Mouse (Mus musculus) left cerebral cortex, adult 9 months (tissue): ENCODE measurements around the gene Mapk8.
"Not testable (repeated sequence)": the region's sequence is repeated elsewhere in the genome, so short reads cannot be mapped to it uniquely, and the experiment has no call there.

Source experiments
- DNase-seq, 2 experiments: peaks; one replicate each; pipeline ENCODE4 v3.0.0; 2022; ENCODE audit warnings: low spot score in 2 of 2

Mapk8 gene

DNA sequence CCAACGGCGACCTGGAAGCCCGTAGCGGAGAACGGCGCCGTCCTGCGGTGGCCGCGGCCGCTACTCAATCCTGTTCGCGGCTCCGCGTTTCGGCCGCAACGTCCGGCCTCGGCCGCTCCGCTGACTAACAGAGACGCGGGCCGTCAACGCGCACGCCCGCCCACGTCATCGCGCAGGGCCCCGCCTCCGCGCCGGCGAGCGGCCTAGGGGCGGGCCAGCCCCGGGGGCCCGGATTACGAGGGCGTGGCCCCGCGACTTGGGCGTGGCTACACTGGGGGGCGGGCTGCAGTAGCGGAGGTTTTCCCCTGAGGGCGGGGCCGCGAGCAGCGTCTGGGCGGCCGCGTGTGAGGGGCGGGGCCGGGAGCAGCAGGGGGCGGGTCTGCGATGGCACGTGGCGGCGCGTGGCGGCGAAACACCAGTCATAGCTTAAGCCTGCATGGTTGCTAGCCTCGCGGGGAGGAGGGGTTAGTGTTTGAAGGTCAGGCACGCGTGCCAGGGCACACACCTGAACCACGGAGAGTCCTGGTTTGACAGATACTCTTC, at the start of gene Mapk8:
TSS of gene Mapk8 (minus strand) at position 132 of the 543 bp plus-strand sequence.
- peak; percentile 87 to 96 for DNase-seq

DNA sequence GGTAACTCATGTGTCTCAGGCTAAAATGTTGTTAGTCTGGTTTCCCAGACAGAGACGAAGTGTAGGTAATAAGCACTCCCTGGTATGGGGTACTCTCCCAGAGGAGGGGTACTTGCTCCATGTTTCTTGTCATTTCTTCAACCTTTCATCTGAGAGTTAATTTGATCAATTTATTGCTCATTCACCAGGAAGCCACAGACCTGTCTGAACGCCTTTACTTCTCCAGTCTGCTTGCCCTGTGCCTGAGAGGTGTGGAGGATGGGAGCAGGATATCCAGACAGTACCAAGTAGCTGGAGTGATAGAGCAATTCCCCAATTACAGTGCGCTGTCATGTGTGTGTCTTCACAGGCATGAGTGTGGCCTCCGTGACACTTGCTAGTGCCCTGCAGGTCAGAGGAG, 48.3 kb upstream of the Mapk8 start:
- DNase-seq, result no peak

DNA sequence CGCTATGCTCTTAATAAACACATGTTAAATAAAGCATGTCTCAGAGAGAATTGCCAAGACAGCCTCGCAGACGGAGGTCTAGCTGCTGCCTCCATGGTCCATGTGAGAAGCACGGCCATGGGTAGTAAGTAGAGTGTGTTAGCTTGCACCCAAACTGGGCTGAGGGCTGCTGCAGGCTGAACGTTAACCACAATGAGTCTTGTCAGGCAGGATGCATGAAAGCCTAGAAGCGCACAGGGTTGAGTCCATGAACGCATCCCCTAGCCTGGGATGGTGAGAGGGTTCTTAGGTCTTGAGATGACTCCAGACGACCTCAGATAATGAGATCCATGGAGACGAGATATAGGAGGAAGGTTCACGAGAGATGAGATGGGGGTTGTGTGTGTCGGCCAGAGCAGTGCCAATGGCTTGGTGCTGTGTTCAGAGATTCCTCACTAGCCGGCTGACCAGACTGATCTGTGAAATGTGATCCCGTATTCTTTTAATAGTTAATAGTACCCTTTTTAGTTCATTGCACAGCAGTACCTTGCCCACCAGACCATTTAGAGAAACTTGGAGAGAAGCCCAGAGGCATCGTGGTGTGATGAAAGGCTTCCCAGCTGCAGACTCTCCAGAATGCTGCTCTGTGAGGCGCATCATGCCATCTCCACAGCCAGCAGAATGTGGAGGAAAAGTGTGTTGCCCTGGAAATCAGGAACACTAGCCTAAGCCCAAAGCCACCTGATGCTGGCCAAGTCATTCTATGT, 41.0 kb upstream of the Mapk8 start:
- no peak for DNase-seq

DNA sequence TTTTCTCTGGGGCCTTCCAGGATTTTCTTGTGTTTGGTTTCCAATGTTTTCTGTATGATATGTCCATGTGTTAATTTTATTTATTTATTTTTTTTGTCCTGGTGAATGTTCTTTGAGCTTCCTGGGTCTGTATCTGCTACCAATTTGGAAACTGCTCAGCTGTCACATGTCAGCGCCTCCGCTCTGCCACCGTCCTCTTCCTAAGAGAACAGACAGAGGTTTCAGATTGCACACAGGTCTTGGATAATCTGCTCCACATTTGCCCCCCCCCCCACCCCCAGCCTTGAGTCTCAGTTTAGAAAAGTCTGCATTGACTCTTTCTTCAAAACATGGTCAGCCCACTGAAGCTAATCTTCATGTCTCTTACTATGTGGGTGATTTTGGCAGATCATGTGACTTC, 35.0 kb upstream of the Mapk8 start:
- no peak for DNase-seq

DNA sequence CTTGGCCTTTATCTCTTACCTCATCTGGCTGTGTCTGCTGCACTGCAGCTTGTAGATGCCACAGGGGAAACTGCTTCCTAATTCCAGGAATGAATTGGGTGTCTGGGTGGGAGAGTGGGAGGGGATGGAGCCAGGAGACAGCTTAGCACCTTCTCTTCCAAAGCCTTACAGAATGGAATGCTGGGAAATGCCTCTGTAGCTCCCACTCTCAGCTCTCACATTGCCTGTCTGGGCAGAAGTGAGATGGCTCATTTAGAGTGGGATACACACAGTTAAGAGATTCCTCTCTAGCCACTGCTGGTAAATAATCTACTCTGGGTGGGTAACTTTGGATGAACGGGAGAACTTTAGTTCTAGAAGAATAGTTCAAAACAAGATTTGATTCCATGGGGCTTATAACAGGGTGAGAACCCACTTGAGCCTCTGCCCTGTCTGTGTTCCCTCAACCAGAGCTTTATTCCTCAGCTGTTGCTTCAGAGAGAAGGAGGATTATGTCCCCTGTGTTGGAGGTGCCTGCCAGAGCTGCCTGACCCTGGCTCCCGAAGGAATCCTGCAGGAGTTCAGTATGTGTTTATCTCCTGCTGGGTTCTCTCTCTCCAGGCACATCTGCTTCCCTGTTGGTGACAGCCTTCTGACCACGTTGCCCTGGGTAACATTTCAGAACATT, 29.3 kb upstream of the Mapk8 start:
- peak in 1 of 2 experiments; percentile 16 for DNase-seq

DNA sequence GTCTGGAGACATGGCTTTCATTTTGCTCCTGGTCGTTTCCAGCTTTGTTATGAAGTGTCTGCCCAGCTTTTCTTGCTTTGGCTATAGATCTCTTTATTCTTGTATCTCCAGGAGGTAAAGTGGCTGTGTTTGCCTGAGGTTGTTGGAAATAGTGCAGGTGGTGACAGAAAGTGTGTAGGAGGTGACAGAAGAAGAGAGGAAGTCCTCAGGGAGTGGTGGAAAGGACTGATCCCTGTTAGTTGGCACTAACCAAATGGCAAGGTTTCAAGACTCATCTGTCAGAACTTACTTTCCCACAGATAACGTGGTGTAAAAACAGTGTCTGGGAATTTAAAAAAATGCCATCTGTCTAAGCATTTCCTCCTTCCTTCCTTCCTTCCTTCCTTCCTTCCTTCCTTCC, 27.5 kb upstream of the Mapk8 start:
- DNase-seq, result peak; percentile 40 to 74

DNA sequence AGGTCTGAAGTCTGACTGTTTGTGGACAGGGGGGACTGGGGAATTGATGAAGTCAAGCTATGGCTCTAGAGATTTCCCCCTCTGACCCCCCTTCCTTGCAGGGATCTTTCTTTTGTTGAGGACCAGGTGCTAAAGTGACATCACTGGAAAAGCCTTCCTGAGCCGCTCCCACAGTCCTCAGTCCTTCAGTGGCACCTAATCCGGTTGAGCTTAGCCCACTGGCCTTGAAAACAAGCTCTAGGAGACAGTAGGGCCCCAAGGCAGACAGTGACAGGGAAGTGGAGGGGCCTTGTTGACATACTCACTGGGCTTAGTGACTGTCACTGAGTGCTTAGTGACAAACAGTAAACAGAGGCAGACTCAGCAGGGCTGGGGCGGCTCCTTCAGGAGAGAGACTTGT, 24.4 kb upstream of the Mapk8 start, which contains the start of gene Frmpd2:
TSS of gene Frmpd2 (plus strand) at position 366 of the 400 bp plus-strand sequence.
- no peak for DNase-seq

DNA sequence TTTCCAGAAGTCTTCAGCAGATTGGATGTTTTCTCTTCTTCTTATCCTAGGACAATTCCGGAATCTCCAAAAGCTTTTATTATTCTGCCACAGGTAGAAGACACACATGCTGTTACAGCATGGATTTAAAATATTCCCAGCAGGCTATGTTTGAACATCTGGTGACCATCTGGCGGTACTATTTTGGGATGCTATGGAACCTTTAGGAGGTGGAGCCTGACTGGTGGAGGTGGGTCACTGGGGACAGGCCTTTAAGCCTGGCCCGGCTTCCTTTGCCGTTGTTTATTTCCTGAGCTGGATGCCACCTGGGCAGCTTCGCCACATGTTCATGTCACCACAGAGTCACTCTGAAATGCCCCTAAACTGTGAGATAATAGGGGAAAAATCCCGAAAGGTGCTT, 20.8 kb upstream of the Mapk8 start:
- no peak for DNase-seq

DNA sequence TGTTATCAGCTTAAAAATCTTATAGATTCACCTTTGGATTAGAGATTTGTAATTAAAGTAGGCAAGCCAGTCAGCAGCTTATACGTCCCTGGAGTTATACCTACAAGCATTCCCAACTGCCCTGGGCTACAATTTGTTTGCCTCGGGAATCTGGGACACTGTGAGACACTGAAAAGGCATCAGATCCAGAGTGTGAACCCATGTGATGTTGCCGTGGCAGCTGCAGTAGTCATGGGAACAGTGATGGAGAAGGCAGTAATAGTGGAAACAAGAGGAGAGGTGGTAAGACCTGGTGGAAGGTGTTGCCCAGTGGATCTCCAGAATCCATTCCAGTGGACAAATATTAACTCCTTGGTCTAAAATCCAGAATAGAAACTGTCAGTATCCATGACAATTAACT, 16.7 kb upstream of the Mapk8 start:
- no peak for DNase-seq

DNA sequence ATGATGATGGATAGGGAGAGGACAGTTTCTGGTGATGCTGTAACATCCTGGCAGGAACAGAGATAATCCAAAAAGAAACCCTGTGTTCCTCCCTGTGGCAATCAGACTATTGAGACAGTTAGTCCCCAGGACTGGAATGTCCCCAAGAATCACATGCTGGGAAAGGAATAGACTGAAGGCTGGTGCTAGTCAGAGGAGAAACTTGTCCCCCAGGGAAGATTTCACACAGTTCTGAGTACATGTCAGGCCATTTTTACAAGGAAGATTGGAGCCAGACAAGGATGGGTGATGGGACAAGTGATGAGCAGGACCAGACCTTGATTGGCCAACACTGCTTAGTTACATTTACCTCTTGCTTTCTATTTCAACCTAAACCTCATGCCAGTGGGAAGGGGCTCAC, 3.4 kb upstream of the Mapk8 start:
- no peak for DNase-seq

DNA sequence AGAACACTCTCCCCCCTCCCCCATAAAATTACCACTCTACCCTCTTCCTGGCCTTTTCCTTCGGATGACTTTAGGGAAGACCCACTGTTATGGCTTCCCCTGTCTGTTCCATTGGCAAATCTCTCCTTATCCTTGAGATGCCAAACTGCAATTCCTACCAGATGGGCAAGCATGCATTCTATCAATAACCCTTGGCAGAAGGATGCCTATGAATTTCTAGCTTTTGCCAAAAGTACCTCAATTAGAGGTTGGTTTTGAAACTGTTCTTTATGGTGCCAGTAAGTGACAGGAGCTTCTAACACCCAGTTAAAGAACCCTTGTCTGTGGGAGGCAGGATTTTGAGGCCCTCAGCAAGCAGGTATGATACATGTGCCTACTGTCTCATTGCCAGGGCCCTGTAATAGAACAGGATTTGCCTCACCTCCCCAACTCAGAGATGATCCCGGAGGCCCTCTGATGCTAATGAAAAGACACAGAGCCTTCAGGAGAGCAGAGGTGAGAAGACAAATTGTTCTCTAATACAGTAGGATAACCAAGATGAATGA, 2.4 kb upstream of the Mapk8 start:
- no peak for DNase-seq

DNA sequence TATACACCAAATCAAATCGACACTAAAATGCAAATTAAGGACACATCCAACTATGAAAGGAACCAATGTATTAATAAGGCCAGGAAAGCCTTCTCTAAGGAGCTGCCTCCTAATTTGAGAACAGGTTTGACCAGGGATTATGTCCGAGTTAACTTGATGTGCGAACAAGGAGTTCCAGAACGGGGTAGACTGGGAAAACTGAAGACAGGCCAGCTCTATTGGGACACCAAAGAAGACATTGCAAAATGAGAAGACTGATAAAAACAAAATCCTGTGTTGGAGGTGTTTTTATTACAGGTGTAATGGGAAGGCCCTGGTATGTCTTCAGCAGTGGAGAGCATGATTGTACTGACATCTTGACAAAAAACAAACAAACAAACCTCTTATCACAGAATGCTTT, 1.3 kb upstream of the Mapk8 start:
- no peak for DNase-seq

DNA sequence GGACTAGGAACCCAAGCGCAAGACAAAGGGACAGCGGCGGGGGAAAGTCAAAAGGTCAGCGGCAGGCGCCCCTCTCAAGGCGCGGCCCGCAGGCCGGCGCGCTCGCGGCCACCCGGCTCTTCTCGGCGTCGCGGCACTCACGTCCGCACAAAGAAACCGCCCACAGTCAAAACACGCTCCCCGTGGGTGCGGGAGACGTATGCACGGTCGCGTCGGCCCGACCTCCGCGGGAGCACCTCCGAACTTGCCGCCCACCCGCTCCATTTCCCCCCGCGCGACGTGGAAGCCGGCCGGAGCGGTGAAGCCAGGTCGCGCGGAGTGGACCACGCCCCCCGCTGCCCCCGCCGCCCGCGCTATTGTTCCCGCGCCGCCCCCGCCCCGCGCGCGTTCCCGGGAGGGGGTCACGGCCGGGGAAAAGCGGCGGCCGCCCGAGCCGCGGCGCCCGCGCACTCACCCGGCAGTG, 366 bp downstream of the Mapk8 start:
- DNase-seq, result peak in 1 of 2 experiments; percentile 47

DNA sequence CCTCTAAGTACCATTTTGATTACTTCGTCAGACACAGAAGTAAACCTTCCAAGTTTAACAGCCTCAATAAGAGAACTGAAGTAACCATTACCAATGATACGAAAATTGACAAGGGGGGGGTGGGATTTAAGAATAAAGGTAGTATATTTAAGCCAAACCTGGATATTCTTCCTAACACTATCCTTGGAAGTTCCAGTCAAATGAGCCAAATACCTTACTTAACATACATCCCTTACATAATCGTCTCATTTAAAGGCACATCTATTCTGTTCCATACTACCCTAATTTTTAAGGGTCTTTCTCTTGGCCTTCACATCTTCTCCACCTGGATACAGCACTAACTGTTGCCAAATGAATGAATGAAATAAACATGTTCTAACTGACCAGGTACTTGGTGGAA, 996 bp downstream of the Mapk8 start:
- DNase-seq, result no peak

DNA sequence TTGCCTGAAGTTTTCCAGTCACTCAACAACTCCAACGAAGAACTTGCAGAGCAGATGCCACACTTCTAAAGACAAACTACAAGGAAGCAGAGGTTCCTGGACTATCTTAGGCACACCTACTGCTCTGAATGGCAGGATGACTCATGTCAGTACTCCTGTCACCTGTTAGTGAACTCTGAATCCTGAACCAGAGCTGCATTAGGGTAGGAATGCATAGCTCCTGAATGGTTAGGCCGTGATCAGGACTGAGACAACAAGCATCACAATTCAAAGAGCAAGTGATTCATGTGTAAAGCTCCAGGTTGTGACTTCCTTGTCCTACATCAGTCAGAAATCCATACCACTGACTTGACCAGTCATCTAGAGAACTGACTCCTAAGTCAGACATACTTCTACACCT, 3.2 kb downstream of the Mapk8 start:
- no peak for DNase-seq

DNA sequence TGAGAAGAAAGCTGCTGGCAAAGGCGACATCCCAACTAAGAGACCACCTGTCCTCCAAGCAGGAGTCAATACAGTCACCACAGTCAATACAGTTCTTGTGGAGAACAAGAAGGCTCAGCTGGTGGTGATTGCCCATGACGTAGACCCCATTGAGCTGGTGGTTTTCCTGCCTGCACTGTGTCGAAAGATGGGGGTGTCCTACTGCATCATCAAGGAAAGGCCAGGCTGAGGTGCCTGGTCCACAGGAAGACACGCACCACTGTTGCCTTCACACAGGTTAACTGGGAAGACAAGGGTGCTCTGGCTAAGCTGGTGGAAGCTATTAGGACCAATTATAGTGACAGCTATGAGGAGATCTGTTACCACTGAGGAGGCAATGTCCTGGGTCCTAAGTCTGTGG, 14.5 kb downstream of the Mapk8 start:
- DNase-seq, result not testable (repeated sequence)

DNA sequence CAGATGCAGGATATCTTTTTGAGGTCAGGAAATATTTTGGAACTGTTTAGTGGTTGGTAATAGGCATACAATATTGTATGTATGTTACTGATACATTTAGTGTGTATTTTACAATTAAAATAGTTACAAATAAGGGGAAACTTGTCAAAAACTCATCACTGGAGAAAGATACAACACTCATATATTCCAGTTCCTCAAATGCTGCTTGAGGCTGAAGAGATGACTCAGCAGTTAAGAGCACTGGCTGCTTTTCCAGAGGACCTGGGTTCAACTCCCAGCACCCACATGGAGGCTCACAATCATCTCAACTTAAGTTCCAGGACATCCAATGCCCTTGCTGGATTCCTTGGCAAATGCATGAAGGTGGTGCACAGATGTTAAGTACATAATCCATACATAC, 22.8 kb downstream of the Mapk8 start:
- DNase-seq, result no peak

DNA sequence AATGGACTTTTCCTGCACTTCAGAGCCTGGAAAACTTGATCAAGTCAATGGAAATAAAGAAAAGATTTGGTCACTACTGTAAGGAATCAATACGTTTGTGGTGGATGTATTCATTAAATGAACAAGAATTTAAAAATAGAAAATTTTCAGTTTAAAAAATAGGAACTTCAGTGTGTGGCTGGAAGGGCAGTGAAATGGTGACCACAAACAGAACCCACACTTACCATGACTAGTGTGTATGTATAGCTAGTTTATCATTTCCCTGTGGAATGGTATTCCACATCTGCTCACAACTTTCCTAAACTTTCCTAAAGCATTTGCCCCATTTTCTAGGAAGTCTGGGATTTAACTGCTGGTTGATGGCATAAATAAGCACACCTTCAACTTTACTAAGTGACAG, 24.0 kb downstream of the Mapk8 start:
- DNase-seq, result no peak

DNA sequence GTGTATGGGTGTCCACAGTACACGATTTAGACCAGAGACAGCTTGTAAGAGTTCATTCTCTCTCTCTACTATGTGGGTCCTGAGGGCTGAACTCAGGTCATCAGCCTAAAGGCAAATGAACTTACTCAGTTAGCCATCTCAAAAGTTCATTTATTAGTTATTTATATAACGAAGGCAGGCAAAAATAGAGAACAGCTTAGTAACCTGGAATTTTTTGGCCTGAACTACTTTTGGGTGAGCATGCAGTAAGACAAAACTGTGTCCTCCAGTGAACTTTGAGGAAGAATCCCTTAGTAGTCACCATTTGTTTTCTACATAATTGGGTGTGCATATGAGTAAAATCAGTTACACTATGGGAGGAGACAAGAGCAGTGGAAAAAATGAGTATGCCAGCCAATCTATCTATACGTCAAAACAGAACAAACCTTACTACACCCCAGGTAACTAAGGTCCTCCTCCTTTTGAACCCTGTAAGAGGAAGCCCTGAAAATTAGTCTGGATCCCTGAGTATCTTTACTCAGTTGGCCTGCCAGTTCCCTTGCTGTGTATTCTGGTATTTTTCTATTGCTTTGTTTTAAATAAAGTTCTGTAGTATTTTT, 28.5 kb downstream of the Mapk8 start:
- no peak for DNase-seq

DNA sequence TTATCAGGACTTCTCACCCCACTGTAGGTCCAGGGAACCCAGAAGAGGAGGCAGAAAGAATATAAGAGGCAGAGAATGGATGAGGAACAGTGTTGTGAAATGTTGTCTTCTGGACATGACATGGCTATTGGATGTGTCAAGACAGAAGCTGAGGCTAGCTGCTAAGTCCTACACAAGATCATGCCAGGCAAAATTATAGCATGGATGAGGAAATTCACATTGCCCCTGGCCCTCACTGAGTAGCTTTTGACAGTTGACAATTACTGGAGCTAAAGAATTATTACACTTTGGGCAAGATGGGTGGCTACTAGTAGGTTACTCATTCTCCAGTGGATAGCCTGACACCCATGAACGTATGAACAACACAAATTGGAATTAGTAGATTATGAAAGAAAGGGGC, 31.2 kb downstream of the Mapk8 start:
- DNase-seq, result no peak

DNA sequence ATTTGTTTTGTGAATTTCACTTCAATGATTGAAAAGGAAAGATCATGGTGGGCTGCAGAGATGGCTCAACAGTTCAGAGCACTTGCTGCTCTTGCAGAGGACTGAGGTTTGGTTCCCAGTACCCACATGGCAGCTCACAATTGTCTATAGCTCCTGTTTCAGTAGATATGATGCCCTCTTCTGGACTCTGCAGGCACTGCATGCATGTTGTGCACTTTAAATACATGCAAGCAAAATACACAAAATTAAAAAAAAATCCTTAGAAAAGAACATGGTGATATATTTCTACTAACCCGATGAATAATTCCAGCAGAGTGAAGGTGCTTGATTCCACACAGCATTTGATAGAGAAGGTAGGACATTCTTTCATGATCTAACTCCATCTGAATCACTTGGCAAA, 44.6 kb downstream of the Mapk8 start:
- DNase-seq, result no peak

DNA sequence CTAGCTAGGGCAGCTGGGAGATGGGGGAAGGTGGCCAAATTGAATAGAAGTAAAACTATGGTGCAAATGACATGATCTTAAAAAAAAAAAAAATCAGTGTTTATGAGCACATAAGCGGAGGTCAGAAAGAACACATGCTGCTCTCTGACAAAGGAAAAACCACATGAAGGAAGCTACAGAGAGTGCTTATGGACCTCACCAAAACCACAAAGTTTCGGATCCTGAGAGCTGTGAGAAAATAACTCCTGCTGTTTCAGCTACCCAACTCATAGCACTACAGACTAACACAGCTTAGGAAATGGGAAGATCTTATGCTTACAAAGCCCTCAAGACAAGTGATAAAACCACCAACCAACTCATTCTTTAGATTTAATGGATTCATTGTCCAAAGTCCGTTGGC, 46.9 kb downstream of the Mapk8 start:
- DNase-seq, result no peak
